Mouse (Mus musculus): ENCODE data around the gene Ano1. TPM values are rescaled to one million over a fixed set of nuclear protein-coding genes. Genes with fewer than 3 reads are reported as not detected.

The Ano1 gene
- polyA plus RNA-seq, 1 experiment from 2014 or later = 9.0 TPM

- H3K4me2 ChIP-seq (replicated peaks; ENCODE audit: low read depth) = no peak overlapping the region
- no peak overlapping the region for H3K27ac ChIP-seq (ENCODE audit: low read depth, low read length)
- H3K9me3 ChIP-seq (ENCODE audit: control insufficient read depth) = no peaks in the 10 kb centered on the region
- H3K4me1 ChIP-seq (replicated peaks; ENCODE audit: control insufficient read depth, insufficient read depth, low read length) = no peaks in the 10 kb centered on the region
- no peak overlapping the region for H3K4me3 ChIP-seq (ENCODE audit: low read depth, low read length)
- H3K27me3 ChIP-seq (replicated peaks; ENCODE audit: control insufficient read depth, insufficient read depth, low read length) = no peaks in the 10 kb centered on the region
- no peak overlapping the region for H3K9ac ChIP-seq (ENCODE audit: low read depth, low read length)
- ATAC-seq = no peak
- no peak for TF ChIP-seq CTCF (IDR thresholded peaks at IDR 0.05; ENCODE audit: low read depth)
- H3K36me3 ChIP-seq (ENCODE audit: control insufficient read depth, insufficient read depth) = no peaks in the 10 kb centered on the region
- WGBS = 39% methylated on average over 3 of the region's 3 CpGs
These were observed 123.3 kb downstream of the Ano1 start for GRCm38 (mm10) chr7:144628334-144628915.

DNA sequence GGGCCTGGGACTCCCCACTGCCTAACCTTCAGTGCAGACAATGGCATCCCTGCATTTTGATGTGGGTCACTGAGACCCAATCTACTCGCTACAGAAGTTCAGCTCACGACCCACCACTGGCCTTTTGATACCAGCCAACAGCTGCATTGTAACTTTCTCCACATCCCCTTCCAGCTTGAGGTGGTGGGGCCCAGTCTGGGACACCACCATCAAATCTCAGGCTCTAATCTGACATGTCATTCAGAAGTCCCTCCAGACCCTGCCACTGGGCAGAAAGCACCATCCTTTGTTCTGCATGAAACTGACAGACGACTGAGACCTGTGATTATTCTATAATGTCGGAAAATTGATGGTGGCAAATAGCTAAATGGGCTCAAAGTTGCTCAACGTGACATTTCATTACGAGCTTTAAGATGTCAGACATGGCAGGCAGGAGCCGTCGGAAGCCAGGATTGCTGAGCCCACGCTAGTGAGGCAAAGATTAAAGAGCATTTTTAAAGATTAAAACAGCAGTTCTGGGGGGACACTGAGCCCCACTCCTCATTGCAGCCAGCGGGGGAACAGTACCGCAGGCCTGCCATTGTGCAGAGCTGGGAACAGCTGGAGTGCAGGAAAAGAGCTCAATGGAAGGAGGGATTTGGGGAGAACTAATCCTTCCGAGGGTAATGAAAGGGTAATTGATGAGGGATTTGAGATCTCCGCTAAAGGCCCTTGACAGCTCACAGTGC lies 124.0 kb downstream of the Ano1 start:
- no peaks in the 10 kb centered on the region for H3K4me1 ChIP-seq (replicated peaks; ENCODE audit: control insufficient read depth, insufficient read depth, low read length)

GRCm38 (mm10) chr7:144626042-144626441 lies 125.7 kb downstream of the Ano1 start:
- Histone ChIP-seq H3K4me2 (replicated peaks; ENCODE audit: low read depth) (no peak overlapping the region), H3K27me3 (replicated peaks; ENCODE audit: control insufficient read depth, insufficient read depth, low read length) (no peaks in the 10 kb centered on the region), H3K4me3 (ENCODE audit: low read depth, low read length) (no peak overlapping the region), H3K9ac (ENCODE audit: low read depth, low read length) (no peak overlapping the region), H3K4me1 (replicated peaks; ENCODE audit: control insufficient read depth, insufficient read depth, low read length) (no peaks in the 10 kb centered on the region), H3K9me3 (ENCODE audit: control insufficient read depth) (0 out of 2 replicates have a peak, but pooled peaks cover 5% of the 10 kb centered on the region), H3K27ac (ENCODE audit: low read depth, low read length) (no peak overlapping the region), H3K36me3 (ENCODE audit: control insufficient read depth, insufficient read depth) (no peaks in the 10 kb centered on the region)
- TF ChIP-seq CTCF (IDR thresholded peaks at IDR 0.05; ENCODE audit: low read depth) = no peak
- no peak for ATAC-seq
- 74% methylated on average over 2 of the region's 2 CpGs for WGBS

More for the DNA sequence above, 124.0 kb downstream of the Ano1 start:
- H3K4me3 ChIP-seq (ENCODE audit: low read depth, low read length) = no peak overlapping the region
- no peak overlapping the region for H3K27ac ChIP-seq (ENCODE audit: low read depth, low read length)
- TF ChIP-seq CTCF (IDR thresholded peaks at IDR 0.05; ENCODE audit: low read depth) = no peak
- 71% methylated on average over 13 of the region's 13 CpGs for WGBS
- ATAC-seq = no peak
- no peaks in the 10 kb centered on the region for H3K27me3 ChIP-seq (replicated peaks; ENCODE audit: control insufficient read depth, insufficient read depth, low read length)
- H3K4me2 ChIP-seq (replicated peaks; ENCODE audit: low read depth) = no peak overlapping the region
- H3K9ac ChIP-seq (ENCODE audit: low read depth, low read length) = no peak overlapping the region
- no peaks in the 10 kb centered on the region for H3K36me3 ChIP-seq (ENCODE audit: control insufficient read depth, insufficient read depth)
- no peaks in the 10 kb centered on the region for H3K9me3 ChIP-seq (ENCODE audit: control insufficient read depth)

- H3K4me1 ChIP-seq (replicated peaks; ENCODE audit: control insufficient read depth, insufficient read depth, low read length) = no peaks in the 10 kb centered on the region
- no peak overlapping the region for H3K27ac ChIP-seq (ENCODE audit: low read depth, low read length)
- no peaks in the 10 kb centered on the region for H3K36me3 ChIP-seq (ENCODE audit: control insufficient read depth, insufficient read depth)
- H3K4me2 ChIP-seq (replicated peaks; ENCODE audit: low read depth) = no peak overlapping the region
- no peak; the same call in 1 of the 2 replicates for ATAC-seq
- TF ChIP-seq CTCF (IDR thresholded peaks at IDR 0.05; ENCODE audit: low read depth) = no peak
- no peak overlapping the region for H3K4me3 ChIP-seq (ENCODE audit: low read depth, low read length)
- no peak overlapping the region for H3K9ac ChIP-seq (ENCODE audit: low read depth, low read length)
- 0 out of 2 replicates have a peak, but pooled peaks cover 5% of the 10 kb centered on the region for H3K9me3 ChIP-seq (ENCODE audit: control insufficient read depth)
- no peaks in the 10 kb centered on the region for H3K27me3 ChIP-seq (replicated peaks; ENCODE audit: control insufficient read depth, insufficient read depth, low read length)
- 68% methylated on average over 22 of the region's 22 CpGs for WGBS
These were observed 130.8 kb downstream of the Ano1 start for GRCm38 (mm10) chr7:144620721-144621681.

- H3K9me3 ChIP-seq (ENCODE audit: control insufficient read depth) = 0 out of 2 replicates have a peak, but pooled peaks cover 5% of the 10 kb centered on the region
- no peaks in the 10 kb centered on the region for H3K36me3 ChIP-seq (ENCODE audit: control insufficient read depth, insufficient read depth)
- ATAC-seq = no peak
- no peak overlapping the region for H3K4me2 ChIP-seq (replicated peaks; ENCODE audit: low read depth)
- no peaks in the 10 kb centered on the region for H3K4me1 ChIP-seq (replicated peaks; ENCODE audit: control insufficient read depth, insufficient read depth, low read length)
- no peak overlapping the region for H3K27ac ChIP-seq (ENCODE audit: low read depth, low read length)
- TF ChIP-seq CTCF (IDR thresholded peaks at IDR 0.05; ENCODE audit: low read depth) = no peak
- H3K4me3 ChIP-seq (ENCODE audit: low read depth, low read length) = no peak overlapping the region
- no peak overlapping the region for H3K9ac ChIP-seq (ENCODE audit: low read depth, low read length)
- H3K27me3 ChIP-seq (replicated peaks; ENCODE audit: control insufficient read depth, insufficient read depth, low read length) = no peaks in the 10 kb centered on the region
These were observed 131.5 kb downstream of the Ano1 start for GRCm38 (mm10) chr7:144620315-144620714.

DNA sequence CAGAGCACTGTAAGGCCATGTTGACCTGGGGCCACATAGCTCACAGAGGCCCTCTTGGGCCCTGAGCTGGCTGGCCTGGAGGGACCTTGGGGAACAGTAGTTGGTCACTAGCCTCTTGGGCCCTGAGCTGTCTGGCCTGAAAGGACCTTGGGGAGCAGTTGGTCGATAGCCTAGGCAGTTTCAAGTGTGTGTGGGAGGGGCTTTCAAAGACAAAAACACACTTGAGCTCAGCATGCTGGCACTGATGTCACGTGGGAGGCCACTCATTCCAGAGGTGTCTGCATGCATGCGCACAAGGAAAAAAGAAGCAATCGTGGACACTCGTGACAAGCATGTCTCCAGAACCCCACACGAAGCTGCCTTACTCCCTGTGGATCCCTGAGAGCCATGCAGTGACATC lies 136.4 kb downstream of the Ano1 start:
- H3K9me3 ChIP-seq (ENCODE audit: control insufficient read depth) = no peaks in the 10 kb centered on the region
- H3K27ac ChIP-seq (ENCODE audit: low read depth, low read length) = no peak overlapping the region
- H3K27me3 ChIP-seq (replicated peaks; ENCODE audit: control insufficient read depth, insufficient read depth, low read length) = no peaks in the 10 kb centered on the region
- no peak overlapping the region for H3K4me2 ChIP-seq (replicated peaks; ENCODE audit: low read depth)
- H3K36me3 ChIP-seq (ENCODE audit: control insufficient read depth, insufficient read depth) = no peaks in the 10 kb centered on the region
- no peak overlapping the region for H3K9ac ChIP-seq (ENCODE audit: low read depth, low read length)
- WGBS = 70% methylated on average over 6 of the region's 6 CpGs
- ATAC-seq = no peak
- H3K4me1 ChIP-seq (replicated peaks; ENCODE audit: control insufficient read depth, insufficient read depth, low read length) = 0 out of 2 replicates have a peak, but pooled peaks cover 7% of the 10 kb centered on the region
- no peak overlapping the region for H3K4me3 ChIP-seq (ENCODE audit: low read depth, low read length)
- TF ChIP-seq CTCF (IDR thresholded peaks at IDR 0.05; ENCODE audit: low read depth) = no peak
